Mouse (Mus musculus) CH12.LX (cell line): ENCODE results near the gene Fam89b.

ENCODE experiments used
- CTCF ChIP-seq, 2 experiments: IDR thresholded peaks in 1 of 2; conservative IDR thresholded peaks in 1 of 2; 2 replicates each; pipeline ENCODE4 v1.5.1; 2011 to 2012; ENCODE audit warnings: low read depth in 2 of 2, low read length in 2 of 2, improper control_type of control experiment in 1 of 2, inconsistent platforms in 1 of 2, mild to moderate bottlenecking in 1 of 2, moderate library complexity in 1 of 2
- EP300 ChIP-seq: IDR thresholded peaks from 2 replicates; pipeline ENCODE4 v1.6.1; 2011; ENCODE audit warnings: low read length, improper control_type of control experiment
- NELFE ChIP-seq: IDR thresholded peaks from 2 replicates; pipeline ENCODE4 v1.6.1; 2011; ENCODE audit warnings: low read depth, low read length, improper control_type of control experiment
- POLR2A ChIP-seq: IDR thresholded peaks from 2 replicates; pipeline ENCODE4 v1.6.1; 2011; ENCODE audit warnings: low read depth, mild to moderate bottlenecking, improper control_type of control experiment, low read length
- POLR2AphosphoS2 ChIP-seq: IDR thresholded peaks from 2 replicates; pipeline ENCODE4 v1.6.1; 2011; ENCODE audit warnings: low read depth, low read length, improper control_type of control experiment
- USF1 ChIP-seq: IDR thresholded peaks from 2 replicates; pipeline ENCODE4 v1.6.1; 2014; ENCODE audit warnings: low read depth, mild to moderate bottlenecking, inconsistent platforms, low read length, improper control_type of control experiment
- ZC3H11A ChIP-seq: IDR thresholded peaks from 2 replicates; pipeline ENCODE4 v1.6.1; 2012; ENCODE audit warnings: low read depth, mild to moderate bottlenecking, inconsistent platforms, low read length, improper control_type of control experiment
- ZNF384 ChIP-seq: IDR thresholded peaks from 2 replicates; pipeline ENCODE4 v1.6.1; 2012; ENCODE audit warnings: low read depth, low read length, improper control_type of control experiment, inconsistent platforms

DNA sequence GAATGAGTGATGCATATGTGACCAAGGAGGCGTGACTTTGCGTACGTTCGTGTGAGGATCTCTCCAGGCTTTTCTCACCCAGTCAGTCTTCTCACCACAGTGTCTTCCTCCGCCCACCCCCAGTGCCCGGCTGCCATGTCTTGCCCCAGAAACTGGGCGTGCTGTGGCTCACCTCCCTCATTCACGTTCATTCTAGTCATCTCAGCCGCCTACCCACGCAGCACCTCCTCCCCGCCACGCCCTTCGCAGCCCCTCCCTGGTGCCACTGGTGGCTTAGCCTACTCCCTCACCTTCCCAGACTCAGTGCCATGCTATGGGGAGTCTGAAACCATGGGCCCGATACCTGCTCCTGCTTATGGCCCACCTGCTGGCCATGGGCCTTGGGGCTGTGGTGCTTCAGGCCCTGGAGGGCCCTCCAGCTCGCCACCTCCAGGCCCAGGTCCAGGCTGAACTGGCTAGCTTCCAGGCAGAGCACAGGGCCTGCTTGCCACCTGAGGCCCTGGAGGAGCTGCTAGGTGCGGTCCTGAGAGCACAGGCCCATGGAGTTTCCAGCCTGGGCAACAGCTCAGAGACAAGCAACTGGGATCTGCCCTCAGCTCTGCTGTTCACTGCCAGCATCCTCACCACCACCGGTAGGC is 25.2 kb downstream of the Fam89b start, which contains the start of gene Kcnk7:
- TF ChIP-seq POLR2A (no peak), CTCF (conservative IDR thresholded peaks at IDR 0.05 in 1 of 2, IDR thresholded peaks at IDR 0.05 in 1 of 2; ENCODE audit: low read depth in 2 of 2, low read length in 2 of 2) (no peak), USF1 (no peak), ZC3H11A (no peak), POLR2AphosphoS2 (no peak), EP300 (no peak), ZNF384 (no peak), NELFE (no peak)
